Mouse (Mus musculus) erythroid progenitor cell, adult 5-6 weeks (primary cell): Measurements from ENCODE around the gene Plod2. TPM values are rescaled to one million over a fixed set of nuclear protein-coding genes. Genes with fewer than 3 reads are reported as not detected.
A peak's percentile ranks its signal among the peaks of the same experiment; 100 is the strongest.

Experiments
- ATAC-seq: replicated peaks from 2 replicates; pipeline ENCODE4 v1.8.0; 2016; ENCODE audit warnings: moderate number of reproducible peaks, mild to moderate bottlenecking, moderate TSS enrichment, inconsistent platforms; ENCODE audit not compliant: poor library complexity, low FRiP score, severe bottlenecking
- total RNA-seq, 2 experiments: library from RNA; stranded (forward) in 1 of 2; stranded (reverse) in 1 of 2; fragments of 150-400 nt in 1 of 2; fragments of 186-747, 209-891 nt in 1 of 2; gene quantifications; 2 replicates each; pipeline versions ENCODE4 v1.2.3 to v1.2.4; 2015 to 2017; ENCODE audit warnings: low replicate concordance in 2 of 2

The Plod2 gene
- total RNA-seq (2015; ENCODE audit: low replicate concordance) (not detected in 2 replicates), total RNA-seq (2017; ENCODE audit: low replicate concordance) (0.13 TPM in 1 of 2 replicates, not detected in the other)

- ATAC-seq: peak; percentile 19; the same call in 1 of the 2 replicates
These were observed at the start of gene Plod2 for GRCm38 (mm10) chr9:92541977-92542561. Gene Plod2 (plus strand): TSS chr9:92542223.

GRCm38 (mm10) chr9:92499710-92500410, 42.2 kb upstream of the Plod2 start:
- ATAC-seq: no peak

GRCm38 (mm10) chr9:92504256-92504655, 37.8 kb upstream of the Plod2 start:
- no peak for ATAC-seq

- ATAC-seq: no peak
These were observed 37.1 kb upstream of the Plod2 start for GRCm38 (mm10) chr9:92504889-92505288.

GRCm38 (mm10) chr9:92511696-92512095, 30.3 kb upstream of the Plod2 start:
- ATAC-seq: no peak

GRCm38 (mm10) chr9:92517036-92517435, 25.0 kb upstream of the Plod2 start:
- no peak for ATAC-seq

GRCm38 (mm10) chr9:92520751-92521150, 21.3 kb upstream of the Plod2 start:
- ATAC-seq: no peak

GRCm38 (mm10) chr9:92524506-92524905, 17.5 kb upstream of the Plod2 start:
- ATAC-seq: no peak

- no peak for ATAC-seq
These were observed 12.0 kb upstream of the Plod2 start for GRCm38 (mm10) chr9:92530055-92530454.

GRCm38 (mm10) chr9:92537735-92538134, 4.3 kb upstream of the Plod2 start:
- no peak for ATAC-seq

GRCm38 (mm10) chr9:92538216-92538615, 3.8 kb upstream of the Plod2 start:
- ATAC-seq: no peak

GRCm38 (mm10) chr9:92542591-92543416, 781 bp downstream of the Plod2 start:
- no peak for ATAC-seq

GRCm38 (mm10) chr9:92544146-92544545, 2.1 kb downstream of the Plod2 start:
- ATAC-seq: no peak

GRCm38 (mm10) chr9:92545021-92545420, 3.0 kb downstream of the Plod2 start:
- no peak for ATAC-seq

GRCm38 (mm10) chr9:92546446-92546845, 4.4 kb downstream of the Plod2 start:
- no peak for ATAC-seq

- ATAC-seq: no peak
These were observed 5.1 kb downstream of the Plod2 start for GRCm38 (mm10) chr9:92547106-92547505.

GRCm38 (mm10) chr9:92547821-92548220, 5.8 kb downstream of the Plod2 start:
- ATAC-seq: no peak

GRCm38 (mm10) chr9:92548603-92549002, 6.6 kb downstream of the Plod2 start:
- ATAC-seq: no peak

GRCm38 (mm10) chr9:92549811-92550490, 7.9 kb downstream of the Plod2 start:
- no peak for ATAC-seq

GRCm38 (mm10) chr9:92550981-92551380, 9.0 kb downstream of the Plod2 start:
- ATAC-seq: no peak
